Mouse (Mus musculus) left cerebral cortex, postnatal 36 days (tissue): ENCODE measurements around the gene Cd300ld3. TPM values are rescaled to one million over a fixed set of nuclear protein-coding genes. Genes with fewer than 3 reads are reported as not detected.
"Not testable (repeated sequence)": the region's sequence is repeated elsewhere in the genome, so short reads cannot be mapped to it uniquely, and the experiment has no call there.

Experiments
- DNase-seq, 2 experiments: peaks; one replicate each; pipeline ENCODE4 v3.0.0; 2021 to 2022; ENCODE audit warnings: low spot score in 2 of 2, mixed read lengths in 1 of 2
- intact Hi-C: fragments of 180-260 bp; cut with DNase I; formaldehyde crosslinking; loops from one replicate; pipeline ENCODE4 v1.15.1; 2025
- total RNA-seq, 2 experiments: library from RNA; stranded (reverse); gene quantifications; 2 replicates each; pipeline ENCODE4 v1.2.3; 2021

Cd300ld3 gene
- total RNA-seq, 2 experiments from 2014 or later: 0.72 to 0.75 TPM

- DNase-seq: no peak
- intact Hi-C loops: no loop called here
Observed at GRCm38 (mm10) chr11:115059797-115060196, 11.6 kb upstream of the Cd300ld3 start.

- no peak for DNase-seq
- intact Hi-C loops: no loop called here
Observed at GRCm38 (mm10) chr11:115058701-115059100, 10.5 kb upstream of the Cd300ld3 start.

- intact Hi-C loops: no loop called here
Observed at GRCm38 (mm10) chr11:115054537-115054936, 6.3 kb upstream of the Cd300ld3 start.

GRCm38 (mm10) chr11:115052991-115053390 lies 4.8 kb upstream of the Cd300ld3 start:
- intact Hi-C loops: no loop called here
- no peak for DNase-seq

More at GRCm38 (mm10) chr11:115054537-115054936, 6.3 kb upstream of the Cd300ld3 start:
- DNase-seq: no peak

GRCm38 (mm10) chr11:115052206-115052605 lies 4.0 kb upstream of the Cd300ld3 start:
- DNase-seq: no peak

GRCm38 (mm10) chr11:115049282-115049895 lies 1.2 kb upstream of the Cd300ld3 start:
- no peak for DNase-seq

More at GRCm38 (mm10) chr11:115052206-115052605, 4.0 kb upstream of the Cd300ld3 start:
- intact Hi-C loops: no loop called here

GRCm38 (mm10) chr11:115037669-115038068 lies 10.5 kb downstream of the Cd300ld3 start, which contains the start of gene Cd300ld5:
Gene Cd300ld5, minus strand, starts transcription at chr11:115037769.
- intact Hi-C loops, DNase-seq: not testable (repeated sequence)

More at GRCm38 (mm10) chr11:115049282-115049895, 1.2 kb upstream of the Cd300ld3 start:
- intact Hi-C loops: no loop called here

GRCm38 (mm10) chr11:115026912-115027311 lies 21.3 kb downstream of the Cd300ld3 start, which contains the start of gene Cd300ld4:
Gene Cd300ld4, minus strand, starts transcription at chr11:115027012.
- intact Hi-C loops, DNase-seq: not testable (repeated sequence)

GRCm38 (mm10) chr11:115016093-115016492 lies 32.1 kb downstream of the Cd300ld3 start, which contains the start of gene Cd300ld2:
Gene Cd300ld2, minus strand, starts transcription at chr11:115016193.
- intact Hi-C loops, DNase-seq: not testable (repeated sequence)

- intact Hi-C loops: no loop called here
- no peak for DNase-seq
Observed at GRCm38 (mm10) chr11:115004070-115004469, 44.1 kb downstream of the Cd300ld3 start.

GRCm38 (mm10) chr11:115001474-115002040 lies 46.7 kb downstream of the Cd300ld3 start, which contains the start of gene Cd300c2:
Gene Cd300c2, minus strand, starts transcription at chr11:115001880.
- DNase-seq: no peak
- intact Hi-C loops: no loop called here

Other genes with a start within 250 kb of the Cd300ld3 start
- gene Gpr142, start 249.5 kb downstream of the Cd300ld3 start, total RNA-seq: not detected
- gene Gprc5c, start 197.3 kb downstream of the Cd300ld3 start, total RNA-seq: 1 to 10 TPM; 4.7 to 8.0 TPM
- under 1 TPM; 0.42 to 0.61 TPM for gene Cd300a, start 158.4 kb downstream of the Cd300ld3 start, total RNA-seq
- gene Cd300lb, start 114.0 kb downstream of the Cd300ld3 start, total RNA-seq: not detected
- not detected for gene Cd300c, start 79.3 kb downstream of the Cd300ld3 start, total RNA-seq
- not detected for gene Cd300ld, start 58.5 kb downstream of the Cd300ld3 start, total RNA-seq
- 1 to 10 TPM; 3.5 to 4.3 TPM for gene Cd300c2, start 46.5 kb downstream of the Cd300ld3 start, total RNA-seq
- not detected for gene Cd300ld2, start 32.2 kb downstream of the Cd300ld3 start, total RNA-seq
- not detected for gene Cd300ld4, start 21.4 kb downstream of the Cd300ld3 start, total RNA-seq
- gene Cd300ld5, start 10.6 kb downstream of the Cd300ld3 start, total RNA-seq: under 1 TPM; 0.72 to 0.75 TPM
- not detected for gene Cd300e, start 13.8 kb upstream of the Cd300ld3 start, total RNA-seq
- gene Rab37, start 43.0 kb upstream of the Cd300ld3 start, total RNA-seq: 1 to 10 TPM; 1.1 to 1.9 TPM
- gene Cd300lf, start 85.6 kb upstream of the Cd300ld3 start, total RNA-seq: under 1 TPM; 0.44 to 0.48 TPM
- 10 to 100 TPM; 76.4 to 82.8 TPM for gene Slc9a3r1, start 114.9 kb upstream of the Cd300ld3 start, total RNA-seq
- 10 to 100 TPM; 14.2 to 15.4 TPM for gene Tmem104, start 139.1 kb upstream of the Cd300ld3 start, total RNA-seq
- gene Nat9, start 139.4 kb upstream of the Cd300ld3 start, total RNA-seq: 10 to 100 TPM; 25.2 to 30.1 TPM
- gene Grin2c, start 218.8 kb upstream of the Cd300ld3 start, total RNA-seq: 10 to 100 TPM; 38.6 to 42.5 TPM
- gene Fdxr, start 228.6 kb upstream of the Cd300ld3 start, total RNA-seq: 10 to 100 TPM; 14.2 to 22.5 TPM
- 10 to 100 TPM; 12.7 to 13.0 TPM for gene Fads6, start 249.3 kb upstream of the Cd300ld3 start, total RNA-seq